Mouse (Mus musculus) liver, adult 2 months (tissue): Measurements from ENCODE around the gene Camkk2.

Experiments used
- CTCF ChIP-seq: fragments of 200-500 bp; IDR thresholded peaks from 2 replicates; pipeline ENCODE4 v1.5.1; 2011; ENCODE audit warnings: low read depth, low read length, control low read depth
- POLR2A ChIP-seq: fragments of 200-500 bp; IDR thresholded peaks from 2 replicates; pipeline ENCODE4 v1.6.1; 2011; ENCODE audit warnings: low read length, control low read depth; ENCODE audit not compliant: insufficient read depth; ENCODE audit errors: extremely low read depth

GRCm38 (mm10) chr5:122788696-122789095, 9.5 kb upstream of the Camkk2 start:
- no peak for TF ChIP-seq POLR2A
- TF ChIP-seq CTCF: no peak
